10 mouse cellular contexts compared by ENCODE assay signal in genomic region chr13:73502719-73503118, GRCm38 (mm10). TPM values are rescaled to one million over a fixed set of nuclear protein-coding genes. Genes with fewer than 3 reads are reported as not detected.
A peak's percentile ranks its signal among the peaks of the same experiment; 100 is the strongest.
DNase-seq lines count a peak whose midpoint lies in the region; ATAC-seq and TF ChIP-seq lines count a peak whose summit lies in the region.
"Had no signal": no experiment of that assay in that cellular context is flagged by ENCODE, and none has a peak within 500 bp of the region (broad histone marks: within the 10 kb centered on the region; RNA-seq: fewer than 3 reads in every experiment).

No protein-coding gene starts in this region.

- no peak overlapping the region for H3K9ac ChIP-seq in hindbrain, embryonic 16.5 days (ENCODE audit: low read depth, low read length)
- H3K9ac ChIP-seq: embryonic facial prominence, embryonic 12.5 days; stomach, embryonic 15.5 days had no signal

- peaks cover 74% of the 10 kb centered on the region for H3K36me3 ChIP-seq in E14TG2a.4 (ENCODE audit: insufficient read depth, low read length)
- peaks cover 31% of the 10 kb centered on the region for H3K36me3 ChIP-seq in hindbrain, embryonic 16.5 days (ENCODE audit: control insufficient read depth, insufficient read depth, low read length)

- H3K4me3 ChIP-seq in E14TG2a.4 (replicated peaks; ENCODE audit: low read length) = no peak overlapping the region
- H3K4me3 ChIP-seq in bone marrow macrophage, adult 2 months (ENCODE audit: insufficient read depth, low read length) = no peak overlapping the region
- no peak overlapping the region for H3K4me3 ChIP-seq in hindbrain, embryonic 16.5 days (ENCODE audit: low read length)
- H3K4me3 ChIP-seq: embryonic facial prominence, embryonic 12.5 days; stomach, embryonic 15.5 days had no signal

- DNase-seq in kidney, postnatal 4 days = peak; percentile 46 to 51
- DNase-seq in kidney, adult 8-10 months = no peak
- DNase-seq in lung, postnatal 36 days = peak; percentile 45
- DNase-seq in urinary bladder, postnatal 10 days (ENCODE audit: low spot score) = no peak

- no peaks in the 10 kb centered on the region for H3K27me3 ChIP-seq in E14TG2a.4 (ENCODE audit: insufficient read depth, low read length)
- H3K27me3 ChIP-seq in hindbrain, embryonic 16.5 days (replicated peaks; ENCODE audit: control insufficient read depth, insufficient read depth, low read length) = no peaks in the 10 kb centered on the region
- H3K27me3 ChIP-seq: embryonic facial prominence, embryonic 12.5 days; stomach, embryonic 15.5 days had no signal

- no peak overlapping the region for H3K27ac ChIP-seq in bone marrow macrophage, adult 2 months (ENCODE audit: insufficient read depth, low read depth, low read length)
- H3K27ac ChIP-seq in hindbrain, embryonic 16.5 days (ENCODE audit: low read depth, low read length) = no peak overlapping the region
- H3K27ac ChIP-seq: embryonic facial prominence, embryonic 12.5 days; stomach, embryonic 15.5 days had no signal

- no peak for TF ChIP-seq POLR2A in bone marrow macrophage, adult 2 months (IDR thresholded peaks at IDR 0.05; ENCODE audit: borderline replicate concordance, low read depth, low read length)

- no peak for ATAC-seq in hindbrain, embryonic 16.5 days
- ATAC-seq in cerebellum, adult (ENCODE audit: insufficient number of reproducible peaks, low FRiP score, low TSS enrichment) = no peak

- peaks cover 11% of the 10 kb centered on the region for H3K4me1 ChIP-seq in E14TG2a.4 (replicated peaks; ENCODE audit: low read depth, low read length)
- H3K4me1 ChIP-seq in bone marrow macrophage, adult 2 months (ENCODE audit: control insufficient read depth, insufficient read depth, low read length) = peaks cover 12% of the 10 kb centered on the region
- H3K4me1 ChIP-seq in hindbrain, embryonic 16.5 days (ENCODE audit: control insufficient read depth, insufficient read depth, low read depth, low read length) = no peaks in the 10 kb centered on the region
- H3K4me1 ChIP-seq: embryonic facial prominence, embryonic 12.5 days; stomach, embryonic 15.5 days had no signal

- peak; percentile 48 for TF ChIP-seq CTCF in E14TG2a.4 (conservative IDR thresholded peaks at IDR 0.05; ENCODE audit: low read length)
- 0 out of 2 replicates have a peak, but pooled peaks have one; percentile 14 for TF ChIP-seq CTCF in bone marrow macrophage, adult 2 months (IDR thresholded peaks at IDR 0.05; ENCODE audit: low read depth, low read length)

- no peaks in the 10 kb centered on the region for H3K9me3 ChIP-seq in E14TG2a.4 (ENCODE audit: low read length)
- H3K9me3 ChIP-seq in hindbrain, embryonic 16.5 days (ENCODE audit: control insufficient read depth, low read length) = no peaks in the 10 kb centered on the region
- H3K9me3 ChIP-seq: embryonic facial prominence, embryonic 12.5 days; stomach, embryonic 15.5 days had no signal

- no peak overlapping the region for H3K4me2 ChIP-seq in hindbrain, embryonic 16.5 days (ENCODE audit: low read length)
- H3K4me2 ChIP-seq: embryonic facial prominence, embryonic 12.5 days; stomach, embryonic 15.5 days had no signal

- WGBS in hindbrain, embryonic 16.5 days = 70% methylated on average over 2 of the region's 2 CpGs

RNA-seq across cellular contexts. Expression of gene Slc6a3, which starts 33.8 kb away (rescaled TPM):
- not detected in 2 replicates for polyA plus RNA-seq in bone marrow macrophage, adult 2 months (2012; ENCODE audit: insufficient read depth, insufficient read length, missing spikeins)
- 0.49 and 0.56 TPM in 2 replicates for polyA plus RNA-seq in hindbrain, embryonic 16.5 days (2015; fragmentation: Nextera tagmentation; extraction: Ambion mirVana)

RNA-seq across cellular contexts. Expression of gene Lpcat1, which starts 35.7 kb away (rescaled TPM):
- 39.5 and 45.3 TPM in 2 replicates for polyA plus RNA-seq in bone marrow macrophage, adult 2 months (2012; ENCODE audit: insufficient read depth, insufficient read length, missing spikeins)
- polyA plus RNA-seq in hindbrain, embryonic 16.5 days (2015; fragmentation: Nextera tagmentation; extraction: Ambion mirVana) = 71.6 and 72.9 TPM in 2 replicates

Comparison
In these comparisons a context has a peak if more than half of its experiments do, and no peak if none do; other contexts are left out.
1. DNase-seq: peak in kidney, postnatal 4 days (2 of 2) and lung, postnatal 36 days (single experiment); none in kidney, adult 8-10 months (0 of 2) and urinary bladder, postnatal 10 days (single experiment).